Mouse (Mus musculus) liver, embryonic 15.5 days (tissue): ENCODE results near the gene Gm39566. TPM values are rescaled to one million over a fixed set of nuclear protein-coding genes. Genes with fewer than 3 reads are reported as not detected.
A peak's percentile ranks its signal among the peaks of the same experiment; 100 is the strongest.

Experiments
- ATAC-seq: fragments of 200-750 bp; cut with Nextera tagmentation; 2 replicates; pipeline ENCODE4 v1.8.0; 2017; ENCODE audit warnings: moderate number of reproducible peaks, mild to moderate bottlenecking, moderate library complexity; ENCODE audit not compliant: insufficient read depth
- H3K27ac ChIP-seq: fragments of 300-500 bp; sonication (generic); replicated peaks from 2 replicates; pipeline ENCODE4 v1.5.1; 2015; ENCODE audit warnings: mild to moderate bottlenecking, inconsistent platforms
- H3K27me3 ChIP-seq: fragments of 300-500 bp; sonication (generic); 2 replicates; pipeline ENCODE4 v1.6.1; 2015; ENCODE audit warnings: mild to moderate bottlenecking, inconsistent platforms
- H3K36me3 ChIP-seq: fragments of 300-500 bp; sonication (generic); replicated peaks from 2 replicates; pipeline ENCODE4 v1.6.1; 2015; ENCODE audit warnings: moderate library complexity, mild to moderate bottlenecking, inconsistent platforms
- H3K4me1 ChIP-seq: fragments of 300-500 bp; sonication (generic); replicated peaks from 2 replicates; pipeline ENCODE4 v1.6.1; 2015; ENCODE audit warnings: inconsistent platforms
- H3K4me2 ChIP-seq: fragments of 300-500 bp; sonication (generic); 2 replicates; pipeline ENCODE4 v1.6.1; 2015; ENCODE audit warnings: moderate library complexity, mild to moderate bottlenecking, inconsistent platforms
- H3K4me3 ChIP-seq: fragments of 300-500 bp; sonication (generic); replicated peaks from 2 replicates; pipeline ENCODE4 v1.5.1; 2015; ENCODE audit warnings: mild to moderate bottlenecking, inconsistent platforms
- H3K9ac ChIP-seq: fragments of 300-500 bp; sonication (generic); 2 replicates; pipeline ENCODE4 v1.6.1; 2015; ENCODE audit warnings: moderate library complexity, mild to moderate bottlenecking, inconsistent platforms
- H3K9me3 ChIP-seq: fragments of 300-500 bp; sonication (generic); replicated peaks from 2 replicates; pipeline ENCODE4 v1.6.1; 2016; ENCODE audit warnings: inconsistent platforms
- WGBS: fragments of 180-500 bp; shearing (Covaris S2); methylation state at CpG from one replicate; pipeline ENCODE4 v1.1.7; 2015; ENCODE audit warnings: mixed read lengths; ENCODE audit not compliant: insufficient replicate concordance; 5-methylcytosine and 5-hydroxymethylcytosine counted together
- polyA plus RNA-seq: library from polyadenylated mRNA; unstranded; fragments of >200 nt; fragmentation: Nextera tagmentation; extraction: Ambion mirVana; gene quantifications from 2 replicates; pipeline ENCODE4 v1.2.1, GENCODE M21; 2015

Gene Gm39566
- polyA plus RNA-seq, 1 experiment from 2014 or later: not detected

GRCm38 (mm10) chr11:69777504-69778257 lies 37.4 kb downstream of the Gm39566 start:
- Histone ChIP-seq H3K9ac (no peak overlapping the region), H3K4me1 (no peaks in the 10 kb centered on the region; the same call in 1 of the 2 replicates), H3K4me2 (no peak overlapping the region), H3K27me3 (peaks cover 61% of the 10 kb centered on the region), H3K27ac (no peak overlapping the region), H3K4me3 (no peak overlapping the region), H3K9me3 (no peaks in the 10 kb centered on the region), H3K36me3 (no peaks in the 10 kb centered on the region)
- WGBS: 54% methylated on average over 26 of the region's 26 CpGs
- no peak for ATAC-seq

DNA sequence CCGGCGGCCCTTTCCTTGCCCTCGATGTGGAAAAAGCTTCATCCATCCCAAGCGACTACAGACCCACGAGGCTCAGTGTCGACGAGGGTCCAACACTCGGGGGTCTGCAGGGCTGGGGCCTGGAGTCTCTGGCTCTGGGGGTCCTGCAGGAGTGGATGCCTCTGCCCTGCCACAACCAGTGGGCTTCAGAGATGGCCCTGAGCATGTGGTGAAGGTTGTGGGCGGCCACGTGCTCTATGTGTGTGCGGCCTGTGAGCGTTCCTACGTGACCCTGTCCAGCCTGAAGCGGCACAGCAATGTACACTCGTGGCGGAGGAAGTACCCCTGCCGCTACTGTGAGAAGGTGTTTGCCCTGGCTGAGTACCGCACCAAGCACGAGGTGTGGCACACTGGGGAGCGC lies 38.6 kb downstream of the Gm39566 start:
- Histone ChIP-seq H3K27me3 (peaks cover 49% of the 10 kb centered on the region), H3K4me1 (no peaks in the 10 kb centered on the region; the same call in 1 of the 2 replicates), H3K9me3 (no peaks in the 10 kb centered on the region), H3K27ac (no peak overlapping the region), H3K4me2 (no peak overlapping the region), H3K4me3 (no peak overlapping the region), H3K9ac (no peak overlapping the region), H3K36me3 (no peaks in the 10 kb centered on the region)
- no peak for ATAC-seq
- WGBS: 74% methylated on average over 20 of the region's 20 CpGs

DNA sequence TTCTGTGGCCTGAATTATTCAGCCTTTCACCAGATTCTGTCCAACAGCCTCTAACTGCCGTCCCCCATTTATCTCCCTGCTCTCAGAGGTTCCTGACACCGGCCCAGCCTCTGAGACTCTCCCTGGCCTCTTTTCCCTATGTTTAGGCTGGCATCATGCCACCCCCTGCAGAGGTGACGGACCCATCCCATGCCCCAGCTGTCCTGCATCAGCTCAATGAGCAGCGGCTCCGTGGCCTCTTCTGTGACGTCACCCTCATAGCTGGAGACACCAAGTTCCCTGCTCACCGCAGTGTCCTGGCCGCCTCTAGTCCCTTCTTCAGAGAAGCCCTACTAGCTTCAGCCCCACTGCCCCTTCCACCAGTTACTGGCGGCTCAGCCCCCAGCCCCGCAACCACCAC lies 39.4 kb downstream of the Gm39566 start:
- H3K4me3 ChIP-seq: no peak overlapping the region
- no peaks in the 10 kb centered on the region for H3K36me3 ChIP-seq
- peaks cover 42% of the 10 kb centered on the region for H3K27me3 ChIP-seq
- no peaks in the 10 kb centered on the region; the same call in 1 of the 2 replicates for H3K4me1 ChIP-seq
- 65% methylated on average over 10 of the region's 10 CpGs for WGBS
- no peak for ATAC-seq
- H3K4me2 ChIP-seq: no peak overlapping the region
- no peak overlapping the region for H3K27ac ChIP-seq
- H3K9ac ChIP-seq: no peak overlapping the region
- no peaks in the 10 kb centered on the region for H3K9me3 ChIP-seq

DNA sequence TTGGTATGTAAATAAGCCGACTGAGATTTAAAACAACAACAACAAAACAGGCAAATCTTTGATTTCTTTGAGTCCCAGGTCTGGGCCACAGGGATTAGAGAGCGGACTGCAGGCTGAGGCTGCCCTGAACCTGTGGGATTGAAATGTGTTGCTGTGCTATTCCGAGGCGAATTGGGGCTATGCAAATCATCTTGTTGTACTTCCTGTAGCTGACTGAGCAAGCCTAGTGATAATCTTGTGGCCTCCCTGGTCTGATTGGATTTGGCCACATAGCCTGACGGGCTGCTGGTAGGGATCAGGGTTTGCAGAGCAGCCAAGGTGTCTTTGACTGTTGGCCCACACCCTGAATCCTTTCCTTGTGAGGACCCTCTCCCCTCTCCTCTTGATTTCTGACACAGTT lies 40.1 kb downstream of the Gm39566 start:
- no peak overlapping the region for H3K4me2 ChIP-seq
- H3K4me1 ChIP-seq: no peaks in the 10 kb centered on the region; the same call in 1 of the 2 replicates
- H3K9ac ChIP-seq: no peak overlapping the region
- no peak overlapping the region for H3K4me3 ChIP-seq
- H3K27me3 ChIP-seq: peaks cover 34% of the 10 kb centered on the region
- no peak for ATAC-seq
- H3K36me3 ChIP-seq: no peaks in the 10 kb centered on the region
- H3K27ac ChIP-seq: no peak overlapping the region
- WGBS: 33% methylated on average over 5 of the region's 5 CpGs
- H3K9me3 ChIP-seq: no peaks in the 10 kb centered on the region

GRCm38 (mm10) chr11:69767625-69767909 lies 47.5 kb downstream of the Gm39566 start:
- H3K4me3 ChIP-seq: no peak overlapping the region

GRCm38 (mm10) chr11:69766872-69767624 lies 48.0 kb downstream of the Gm39566 start:
- Histone ChIP-seq H3K9me3 (no peaks in the 10 kb centered on the region), H3K36me3 (no peaks in the 10 kb centered on the region), H3K9ac (no peak overlapping the region; the same call in 1 of the 2 replicates), H3K4me3 (peak overlapping the region; percentile 72), H3K27ac (no peak overlapping the region; the same call in 1 of the 2 replicates), H3K4me2 (peak overlapping the region; percentile 94), H3K4me1 (peaks cover 31% of the 10 kb centered on the region), H3K27me3 (peaks cover 15% of the 10 kb centered on the region)
- WGBS: 64% methylated on average over 13 of the region's 13 CpGs
- no peak for ATAC-seq

More at GRCm38 (mm10) chr11:69767625-69767909, 47.5 kb downstream of the Gm39566 start:
- no peak for ATAC-seq
- Histone ChIP-seq H3K36me3 (no peaks in the 10 kb centered on the region), H3K27me3 (peaks cover 15% of the 10 kb centered on the region), H3K4me2 (peak overlapping the region; percentile 94), H3K9ac (no peak overlapping the region), H3K27ac (no peak overlapping the region), H3K9me3 (no peaks in the 10 kb centered on the region), H3K4me1 (peaks cover 31% of the 10 kb centered on the region)
- WGBS: 59% methylated on average over 4 of the region's 4 CpGs

DNA sequence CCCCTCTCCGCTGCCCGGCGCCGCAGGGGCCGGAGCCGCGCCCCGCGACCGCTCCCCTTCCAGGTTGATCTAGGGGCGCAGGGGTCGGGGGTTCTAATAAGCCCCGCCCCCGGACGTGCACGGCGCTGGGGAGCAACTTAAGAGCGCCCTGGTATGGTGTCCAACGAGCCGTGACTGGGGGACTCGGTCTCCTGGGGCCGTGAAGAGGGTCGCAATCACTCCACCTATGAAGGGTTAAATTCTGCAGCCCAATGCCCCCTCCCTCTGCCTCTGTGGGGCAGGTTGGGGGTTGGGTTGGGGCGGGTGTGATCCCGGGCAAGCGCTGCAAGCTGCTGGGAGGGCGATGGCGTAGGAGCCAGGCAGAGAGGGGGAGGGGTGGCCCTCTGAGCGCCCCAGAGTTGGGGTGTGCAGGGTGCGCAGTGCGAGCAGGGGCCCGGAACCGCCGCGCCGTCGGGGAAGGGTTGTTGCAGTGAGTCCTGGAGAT lies 48.9 kb downstream of the Gm39566 start:
- Histone ChIP-seq H3K27me3 (peaks cover 15% of the 10 kb centered on the region), H3K4me2 (peak overlapping the region; percentile 94), H3K4me3 (peak overlapping the region; percentile 72), H3K36me3 (no peaks in the 10 kb centered on the region), H3K9ac (peak overlapping the region; percentile 70), H3K27ac (peak overlapping the region; percentile 72), H3K4me1 (peaks cover 31% of the 10 kb centered on the region), H3K9me3 (no peaks in the 10 kb centered on the region)
- ATAC-seq: peak; percentile 73
- WGBS: under 1% methylated on average over 35 of the region's 37 CpGs

DNA sequence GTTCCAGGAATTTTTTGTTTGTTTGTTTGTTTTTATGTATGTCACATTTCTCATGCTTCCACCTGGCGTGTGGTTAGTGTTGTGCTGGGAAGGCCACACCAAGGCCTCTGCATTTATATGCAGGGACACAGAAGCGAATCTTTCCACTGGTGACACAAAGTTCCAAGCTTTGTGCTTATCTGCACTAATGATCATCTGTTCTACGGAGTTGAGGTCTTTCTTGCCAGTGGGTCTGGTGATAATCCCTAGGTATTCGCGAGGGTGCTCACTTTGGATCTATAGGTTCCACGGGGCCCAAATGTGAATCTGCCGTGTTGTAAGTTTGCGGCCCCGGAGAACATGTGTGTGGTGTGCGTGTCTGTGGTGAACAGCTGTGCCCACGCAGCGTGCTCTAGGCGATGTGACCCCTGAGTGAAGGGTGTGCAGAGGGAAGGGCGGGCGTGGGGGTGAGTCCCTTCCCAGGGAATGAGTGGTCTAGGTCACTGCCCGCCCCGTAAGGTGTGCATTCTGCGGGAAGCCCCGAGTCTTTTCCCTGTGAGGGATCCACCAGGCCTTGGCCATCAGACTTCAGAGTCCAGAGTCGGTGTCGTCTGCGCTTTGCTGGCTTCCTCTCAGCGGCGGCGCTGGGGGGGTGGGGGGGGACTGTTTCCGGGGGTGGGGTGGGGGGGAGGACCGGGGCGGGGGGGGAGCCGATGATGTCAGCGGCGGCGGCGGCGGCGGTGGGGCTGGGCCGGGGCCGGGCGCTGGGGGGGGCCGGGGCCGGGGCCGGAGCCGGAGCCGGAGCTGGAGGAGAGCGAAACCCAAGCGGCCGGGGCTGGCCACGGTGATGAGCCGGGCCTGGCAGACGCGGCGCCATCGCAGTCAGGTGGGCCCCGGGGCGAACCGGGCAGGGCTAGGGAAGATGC lies 49.6 kb downstream of the Gm39566 start, which contains the start of gene Zbtb4:
Gene Zbtb4 (plus strand): TSS at position 692 of the 905 bp plus-strand sequence.
- peak within 1 kb of the TSS; percentile 70 for H3K9ac ChIP-seq

GRCm38 (mm10) chr11:69763551-69763950 lies 51.5 kb downstream of the Gm39566 start:
- no peak for ATAC-seq
- 66% methylated on average over 7 of the region's 7 CpGs for WGBS
- no peak overlapping the region for H3K27ac ChIP-seq
- H3K27me3 ChIP-seq: peaks cover 15% of the 10 kb centered on the region
- H3K4me3 ChIP-seq: no peak overlapping the region
- no peak overlapping the region for H3K9ac ChIP-seq
- no peak overlapping the region for H3K4me2 ChIP-seq
- H3K4me1 ChIP-seq: peaks cover 42% of the 10 kb centered on the region
- H3K9me3 ChIP-seq: no peaks in the 10 kb centered on the region
- H3K36me3 ChIP-seq: no peaks in the 10 kb centered on the region

More for the DNA sequence above, 49.6 kb downstream of the Gm39566 start, which contains the start of gene Zbtb4:
- Histone ChIP-seq H3K4me2 (peak within 1 kb of the TSS; percentile 94), H3K4me3 (peak within 1 kb of the TSS; percentile 72), H3K27ac (peak within 1 kb of the TSS; percentile 72), H3K9me3 (no peaks in the 10 kb centered on the region), H3K36me3 (no peaks in the 10 kb centered on the region), H3K4me1 (peaks cover 36% of the 10 kb centered on the region), H3K27me3 (peaks cover 15% of the 10 kb centered on the region)
- ATAC-seq: peak; percentile 35
- WGBS: 28% methylated on average over 37 of the region's 55 CpGs

DNA sequence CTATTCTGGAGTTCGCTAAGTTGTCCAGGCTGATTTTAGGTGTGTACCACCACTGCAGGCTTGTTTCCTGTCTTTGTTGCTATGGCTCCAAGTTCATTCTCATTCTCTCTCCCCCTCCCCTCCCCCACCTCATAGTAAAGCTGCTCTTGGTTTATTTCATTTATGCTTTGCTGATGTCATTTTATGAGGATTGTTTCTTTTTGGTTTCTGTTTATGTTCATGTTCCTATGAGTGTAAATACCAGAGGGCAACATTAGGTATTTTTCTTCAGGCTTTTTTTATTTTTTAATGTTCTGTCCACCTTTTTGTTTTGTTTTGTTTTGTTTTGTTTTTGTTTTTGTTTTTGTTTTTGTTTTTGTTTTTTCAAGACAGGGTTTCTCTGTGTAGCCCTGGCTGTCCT lies 53.2 kb downstream of the Gm39566 start, which contains the start of gene Slc35g3:
Gene Slc35g3 (minus strand): TSS at position 101 of the 400 bp plus-strand sequence.
- Histone ChIP-seq H3K27me3 (peaks cover 15% of the 10 kb centered on the region), H3K9ac (no peak within 1 kb of the TSS), H3K4me1 (peaks cover 44% of the 10 kb centered on the region), H3K9me3 (no peaks in the 10 kb centered on the region), H3K4me3 (no peak within 1 kb of the TSS), H3K27ac (no peak within 1 kb of the TSS), H3K4me2 (no peak within 1 kb of the TSS), H3K36me3 (no peaks in the 10 kb centered on the region)
- 69% methylated on average over 1 of the region's 1 CpGs for WGBS
- no peak for ATAC-seq
